Mouse (Mus musculus) urinary bladder, postnatal 10 days (tissue): ENCODE data around the gene Tmem202.

Experiments
- DNase-seq: peaks from one replicate; pipeline ENCODE4 v3.0.0; 2022; ENCODE audit warnings: low spot score

The Tmem202 gene

DNA sequence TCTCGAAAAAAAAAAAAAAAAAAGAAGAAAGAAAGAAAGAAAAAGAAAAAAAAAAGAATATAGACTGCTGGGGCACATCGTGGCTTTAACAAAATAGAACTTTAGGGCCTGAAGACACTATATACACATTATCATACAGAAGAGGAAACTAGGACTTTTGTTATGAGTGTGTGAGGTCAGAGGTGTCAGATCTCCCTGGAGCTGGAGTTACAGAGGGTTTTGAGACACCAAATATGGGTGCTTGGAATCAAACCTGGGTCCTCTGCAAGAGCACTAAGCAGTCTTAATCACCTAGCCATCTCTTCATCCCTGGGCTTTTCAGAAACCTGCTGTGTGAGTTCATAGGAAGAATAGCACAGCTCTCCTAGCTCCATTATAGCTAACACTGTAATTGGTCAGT lies 6.2 kb downstream of the Tmem202 start:
- no peak for DNase-seq

DNA sequence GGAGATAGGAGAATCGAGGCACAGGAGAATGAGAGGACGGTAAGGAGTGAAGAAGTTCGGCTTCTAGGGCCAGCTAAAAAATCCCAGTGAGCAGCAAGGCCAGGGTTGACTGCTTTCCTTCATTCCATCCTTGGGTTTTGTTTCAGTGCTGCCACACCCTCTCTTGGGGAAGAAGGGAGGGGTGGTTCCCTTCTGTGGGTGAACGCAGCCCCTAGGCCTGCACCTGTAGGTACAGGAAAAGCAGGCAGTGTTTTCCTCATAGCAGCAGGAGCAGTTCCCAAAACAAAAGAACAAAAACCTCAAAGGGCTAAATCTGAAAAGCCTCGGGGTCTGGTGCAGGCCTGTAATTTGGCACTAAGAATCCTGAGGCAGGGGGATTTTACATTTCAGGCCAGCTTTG lies 8.0 kb downstream of the Tmem202 start:
- DNase-seq, result no peak

DNA sequence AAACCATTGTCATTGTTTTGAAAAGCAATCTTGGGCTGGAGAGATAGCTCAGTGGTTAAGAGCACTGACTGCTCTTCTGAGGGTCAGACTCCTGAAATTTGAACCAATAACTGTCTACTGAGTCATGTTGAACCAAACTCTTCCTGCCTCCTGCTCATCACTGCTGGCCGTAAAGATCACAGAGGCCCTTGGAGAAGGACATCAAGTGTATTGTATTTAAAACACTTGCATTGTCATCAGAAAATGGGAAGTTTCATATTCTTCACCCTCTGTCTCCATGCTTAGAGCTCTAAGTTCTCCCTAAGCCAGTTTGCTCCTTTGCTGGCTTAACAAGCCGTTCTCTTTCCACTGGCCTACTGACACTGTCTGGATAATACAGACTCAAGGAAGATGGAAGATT lies 11.4 kb downstream of the Tmem202 start:
- DNase-seq, result no peak

DNA sequence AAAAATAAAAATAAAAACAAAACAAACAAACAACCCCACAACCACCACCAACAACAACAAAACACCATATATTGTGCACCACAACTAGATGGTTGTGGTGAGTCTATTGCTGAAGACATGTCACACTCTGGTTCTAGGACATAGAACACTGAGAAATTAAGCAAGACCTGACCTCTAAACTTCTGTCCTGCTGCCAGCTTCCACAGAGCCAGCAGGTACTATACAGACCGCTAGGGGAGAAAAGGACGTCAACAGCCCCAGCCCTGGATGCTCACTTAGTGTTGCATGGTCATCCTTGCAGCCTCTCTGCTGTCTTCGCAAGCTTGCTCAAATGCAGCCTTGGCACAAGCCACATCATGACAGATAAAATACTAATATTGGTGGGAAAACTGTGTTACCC lies 12.1 kb downstream of the Tmem202 start:
- DNase-seq, result no peak

DNA sequence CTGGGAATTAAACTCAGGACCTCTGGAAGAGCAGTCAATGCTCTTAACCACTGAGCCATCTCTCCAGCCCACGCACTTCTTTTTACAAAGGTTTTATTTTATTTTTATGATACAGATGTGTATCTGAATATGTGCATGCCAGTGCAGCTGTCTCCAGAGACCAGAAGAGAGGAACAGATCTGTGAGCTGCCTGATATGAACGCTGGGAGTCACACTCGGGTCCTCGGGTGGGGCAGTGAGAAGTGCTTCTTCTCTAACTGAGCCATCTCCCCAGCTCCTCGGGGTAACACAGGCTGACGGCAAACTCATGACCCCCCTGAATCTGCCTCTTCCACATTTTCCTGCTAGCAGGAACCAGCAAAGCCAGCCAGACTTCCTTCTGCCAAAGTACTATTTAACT lies 12.9 kb downstream of the Tmem202 start:
- no peak for DNase-seq

DNA sequence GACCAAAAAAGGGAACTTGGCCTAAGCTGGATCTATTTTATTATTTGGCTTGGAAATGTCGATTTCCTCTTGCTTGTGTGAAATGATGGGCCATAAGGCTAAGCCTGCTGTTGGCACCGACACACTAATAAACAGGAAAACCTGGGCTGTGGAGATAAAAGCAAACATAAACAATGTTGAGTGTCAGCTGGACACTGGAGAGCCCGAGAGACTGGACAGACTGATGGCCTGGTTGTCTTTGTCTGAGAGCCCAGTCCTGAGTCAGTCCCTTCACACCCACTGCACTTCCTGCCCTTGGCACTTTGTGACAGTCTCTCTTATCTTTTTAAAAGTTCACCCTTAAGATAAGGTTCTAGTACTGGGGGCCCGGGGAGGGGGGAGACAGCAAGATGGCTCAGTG lies 16.7 kb downstream of the Tmem202 start:
- DNase-seq, result no peak

DNA sequence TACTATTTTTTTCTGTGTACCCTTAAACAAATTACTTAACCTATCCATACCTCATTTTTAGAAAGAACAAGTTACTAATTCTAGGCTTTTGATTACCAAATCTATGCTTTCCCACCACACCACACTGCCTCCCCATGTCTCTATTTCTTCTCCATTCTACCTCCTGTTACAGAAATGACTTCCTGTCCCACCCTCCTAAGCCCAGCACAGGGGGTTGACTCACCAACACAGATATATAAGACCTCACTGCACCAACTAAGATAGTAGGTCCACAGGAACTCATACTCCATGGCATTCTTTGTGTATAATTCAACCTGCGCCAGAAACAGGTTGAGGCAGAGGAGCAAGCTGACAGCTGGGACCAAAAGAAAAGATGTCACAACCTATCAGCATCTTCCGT lies 20.3 kb downstream of the Tmem202 start:
- DNase-seq, result no peak

DNA sequence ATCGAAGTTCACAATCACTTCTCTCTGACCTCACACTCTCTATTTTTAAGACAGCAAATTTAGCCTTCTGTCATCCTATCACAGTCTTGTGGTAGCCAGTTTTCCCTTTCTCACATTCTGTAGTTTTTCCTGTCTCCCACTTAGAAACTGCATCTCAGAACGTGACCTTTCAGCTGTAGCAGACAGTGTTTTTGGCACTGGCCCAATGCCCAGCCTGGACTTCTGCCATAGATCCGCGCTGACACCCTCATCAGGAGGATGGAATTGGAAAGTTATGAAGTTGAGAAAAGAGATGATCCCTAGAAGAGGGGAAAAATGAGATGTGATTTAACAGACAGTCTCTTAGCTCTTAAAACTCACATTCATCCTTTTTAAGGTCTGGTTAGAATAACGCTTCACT lies 20.7 kb downstream of the Tmem202 start:
- no peak for DNase-seq

DNA sequence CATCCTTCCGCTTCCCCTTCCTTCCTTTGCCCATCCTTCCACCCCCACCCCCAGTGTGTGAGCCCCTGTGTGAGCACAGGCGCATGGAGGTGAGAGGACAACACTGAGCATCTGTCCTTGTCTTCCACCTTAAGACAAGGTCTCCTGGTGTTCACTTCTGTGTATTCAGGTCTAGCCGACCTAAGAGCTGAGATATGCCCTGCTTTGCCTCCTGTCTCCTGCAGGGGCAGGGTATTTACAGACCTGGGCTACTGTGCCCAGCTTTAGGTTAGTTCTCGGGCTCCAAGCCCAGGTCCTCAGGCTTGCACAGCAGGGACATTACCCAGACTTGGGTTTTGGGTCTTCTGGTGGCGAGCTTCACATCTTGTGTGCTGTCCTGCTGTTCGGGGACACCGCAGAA lies 22.5 kb downstream of the Tmem202 start:
- DNase-seq, result no peak

DNA sequence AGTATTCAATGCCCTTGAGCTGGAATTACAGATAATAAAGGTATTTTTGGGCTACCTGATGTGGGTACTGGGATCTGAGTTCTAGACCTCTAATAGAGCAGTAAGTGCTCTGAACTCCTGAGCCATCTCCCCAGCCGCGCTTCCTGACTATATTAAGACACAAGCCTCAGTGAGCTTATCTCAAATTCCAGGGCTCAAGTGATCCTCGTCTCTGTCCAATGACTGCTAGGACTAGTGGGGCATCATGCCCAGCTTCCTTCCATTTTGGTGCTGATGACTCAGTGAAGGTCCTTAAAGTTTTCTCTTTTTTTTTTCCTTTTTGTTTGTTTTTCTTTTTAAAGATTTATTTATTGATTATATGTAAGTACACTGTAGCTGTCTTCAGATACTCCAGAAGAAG lies 24.6 kb downstream of the Tmem202 start:
- no peak for DNase-seq

DNA sequence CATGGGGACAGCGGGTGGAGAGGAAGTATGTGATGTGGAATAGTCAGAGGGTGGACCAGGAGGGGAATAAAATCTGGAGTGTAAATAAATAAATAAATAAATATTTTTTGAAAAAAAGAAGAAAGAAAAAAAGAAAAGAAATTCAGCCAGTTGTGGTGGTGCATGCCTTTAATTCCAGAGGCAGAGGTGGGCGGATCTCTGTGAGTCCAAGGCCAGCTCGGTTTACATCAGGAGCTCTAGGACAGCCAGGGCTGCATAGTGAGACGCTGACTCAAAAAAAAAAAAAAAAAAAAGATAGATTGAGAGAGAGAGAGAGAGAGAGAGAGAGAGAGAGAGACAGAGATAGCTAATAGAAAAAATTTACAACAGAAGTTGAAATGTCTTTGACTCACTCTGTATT lies 27.3 kb downstream of the Tmem202 start:
- no peak for DNase-seq

DNA sequence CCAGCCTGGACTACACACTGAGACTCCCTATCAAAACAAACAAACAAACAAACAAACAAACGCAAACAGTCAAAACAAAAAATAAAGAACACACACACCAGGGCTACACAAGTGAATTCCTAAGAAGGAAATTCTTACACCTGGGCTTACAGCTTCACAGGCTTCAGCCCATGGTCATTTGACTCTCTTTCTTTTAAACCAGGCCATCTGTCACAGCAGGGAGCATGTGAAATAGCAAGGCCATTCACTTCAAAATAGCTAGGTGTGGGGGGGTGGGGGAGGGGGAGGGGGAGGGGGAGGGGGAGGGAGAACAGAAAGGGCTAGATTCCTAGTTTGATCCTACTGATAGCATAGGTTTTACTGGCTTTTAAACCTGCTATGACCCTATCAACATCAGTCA lies 31.5 kb downstream of the Tmem202 start:
- DNase-seq, result no peak

DNA sequence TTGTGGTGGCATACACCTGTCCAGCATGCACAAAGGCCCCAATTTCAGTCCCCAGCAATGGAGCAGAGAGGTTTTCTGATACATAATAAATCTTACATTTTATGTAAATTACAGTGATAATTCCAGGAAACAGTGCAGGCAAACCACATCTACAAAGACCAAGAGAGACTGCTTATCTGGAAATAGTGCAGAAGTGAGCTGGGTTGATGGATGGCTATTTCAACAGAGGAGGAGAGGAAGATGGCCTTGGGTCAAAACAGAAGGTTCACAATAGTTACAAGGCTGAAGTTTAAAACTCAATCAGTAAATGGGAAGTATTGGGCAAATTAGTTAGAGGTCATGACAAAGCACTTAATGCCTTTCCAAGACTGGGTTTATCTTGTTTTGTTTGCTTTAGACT lies 52.3 kb downstream of the Tmem202 start:
- DNase-seq, result no peak

DNA sequence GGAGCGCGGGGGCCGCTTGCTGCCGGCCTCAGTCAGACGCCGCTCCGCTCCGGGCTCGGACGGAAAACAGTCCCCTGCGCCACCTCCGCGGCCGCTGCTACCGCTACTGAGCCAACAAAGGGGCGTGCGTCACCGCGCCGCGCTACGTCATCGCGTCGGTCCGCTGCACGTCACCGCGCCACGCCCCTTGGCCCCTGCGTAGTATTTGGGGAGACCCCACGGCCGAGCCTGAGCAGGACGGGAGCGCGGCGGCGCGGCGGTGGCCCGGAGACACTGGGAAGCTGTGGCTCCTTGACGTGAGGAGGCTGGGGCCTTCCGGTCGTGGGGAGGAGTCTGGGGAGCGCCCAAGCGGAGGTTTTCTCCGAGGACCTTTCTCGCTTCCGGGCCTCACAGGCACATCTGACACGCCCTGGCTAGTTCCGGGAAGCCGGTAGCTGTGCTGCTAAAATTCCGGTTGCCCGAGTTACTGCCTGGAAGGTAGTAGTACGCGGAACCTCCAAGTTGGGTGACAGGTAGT lies 53.0 kb downstream of the Tmem202 start, which contains the start of gene Arih1:
TSS of gene Arih1 (minus strand) at position 70 of the 517 bp plus-strand sequence.
- peak; percentile 93 for DNase-seq

DNA sequence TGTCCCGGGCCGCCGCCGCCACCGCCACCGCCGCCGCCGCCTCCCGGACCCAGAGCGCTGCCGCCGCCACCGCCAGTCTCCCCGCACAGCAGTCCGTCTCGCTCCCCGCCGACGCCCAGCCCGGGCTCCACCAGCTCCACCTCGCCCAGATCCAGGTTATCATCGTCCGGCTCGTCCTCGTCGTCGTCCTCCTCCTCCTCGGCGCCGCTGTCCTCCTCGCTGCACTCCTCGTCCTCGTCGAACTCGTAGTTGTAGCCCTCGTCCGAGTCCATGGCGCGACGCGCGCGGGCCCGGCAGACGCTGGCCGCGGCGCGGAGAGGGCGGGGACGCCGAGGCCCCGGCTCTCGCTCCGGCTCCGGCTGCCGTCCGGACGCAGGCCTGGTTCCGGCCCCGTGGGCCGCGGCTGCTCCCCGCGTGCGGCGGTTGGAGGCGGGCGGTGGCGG lies 53.5 kb downstream of the Tmem202 start:
- peak; percentile 11 for DNase-seq

DNA sequence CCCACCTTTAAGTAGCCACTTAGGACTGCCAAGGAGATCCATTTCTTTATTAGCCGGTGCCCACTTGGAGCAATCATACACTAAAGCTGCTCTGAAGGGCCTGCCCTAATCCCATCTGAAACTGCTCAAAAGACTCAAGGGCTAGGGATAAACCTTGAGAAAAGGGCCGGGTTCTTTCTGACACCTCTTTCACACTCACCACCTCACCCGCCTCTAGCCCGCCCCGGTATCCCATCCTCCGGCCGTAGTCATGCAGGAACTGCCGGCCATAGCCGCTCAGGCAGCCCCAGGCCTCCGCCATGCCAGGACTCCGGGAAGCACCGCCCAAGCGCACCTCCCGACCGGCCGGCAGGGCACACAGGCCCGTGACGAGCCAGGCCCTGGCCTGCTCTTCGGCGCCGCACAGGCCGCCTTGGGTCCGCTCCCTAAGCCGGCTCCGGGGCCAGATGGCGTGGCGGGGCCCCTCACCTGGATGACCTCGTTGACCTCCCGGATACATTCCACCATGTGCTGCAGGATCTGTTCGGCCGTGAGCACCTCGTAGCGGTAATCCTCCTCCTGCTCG lies 54.1 kb downstream of the Tmem202 start:
- DNase-seq, result peak; percentile 12

DNA sequence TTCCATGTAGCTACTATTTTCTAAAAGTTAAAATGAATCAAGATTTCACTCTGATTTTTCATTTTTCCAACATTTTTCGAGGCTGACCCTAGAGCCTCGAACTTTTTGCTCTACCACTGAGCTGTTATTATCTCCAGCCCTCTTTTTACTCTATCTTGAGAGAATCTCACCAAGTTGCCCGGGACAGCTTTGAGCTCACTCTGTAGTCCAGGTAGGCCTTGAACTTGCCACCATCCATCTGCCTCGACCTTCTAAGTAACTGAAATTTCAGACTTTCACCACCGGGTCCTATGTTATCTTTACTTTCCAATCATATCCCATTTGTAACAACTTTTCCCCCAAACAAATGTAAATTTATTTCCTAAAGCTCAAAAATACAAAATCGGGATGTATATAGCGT lies 54.9 kb downstream of the Tmem202 start:
- no peak for DNase-seq

DNA sequence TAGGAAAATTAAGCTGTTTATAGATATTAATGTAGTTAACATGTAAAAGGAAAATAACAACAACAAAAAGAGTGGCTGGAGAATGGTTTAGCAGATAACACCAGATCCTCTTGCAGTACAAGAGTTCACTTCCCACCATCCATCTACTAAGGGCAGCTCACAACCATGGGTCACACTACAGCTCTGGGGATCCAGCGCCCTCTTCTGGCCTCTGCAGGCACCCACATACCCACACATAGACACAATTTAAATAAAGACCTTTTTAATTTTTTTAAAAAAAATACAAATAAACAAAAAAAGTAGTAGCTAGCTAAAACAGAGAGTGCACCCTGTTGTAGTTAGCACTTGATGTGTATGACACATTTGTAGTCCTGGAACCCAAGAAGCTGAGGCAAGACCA lies 57.2 kb downstream of the Tmem202 start:
- no peak for DNase-seq

DNA sequence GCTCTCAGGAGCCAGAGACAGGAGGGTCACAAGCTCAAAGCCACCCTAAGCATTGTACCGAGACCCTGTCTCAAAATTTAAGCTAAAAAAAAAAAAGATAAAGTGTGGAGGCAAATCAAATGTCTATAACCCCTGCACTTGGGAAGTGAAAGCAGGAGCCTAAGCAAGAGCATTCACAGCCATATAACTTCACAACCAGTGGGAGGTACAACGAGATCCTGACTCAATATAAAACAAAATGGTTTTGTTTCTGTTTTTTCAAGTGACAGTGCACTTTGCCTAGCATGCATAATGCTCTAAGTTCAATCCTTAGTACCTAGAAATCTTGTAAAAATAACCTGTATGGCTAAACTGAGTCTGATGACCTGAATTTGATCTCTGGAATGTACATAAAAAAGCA lies 63.0 kb downstream of the Tmem202 start:
- DNase-seq, result no peak

DNA sequence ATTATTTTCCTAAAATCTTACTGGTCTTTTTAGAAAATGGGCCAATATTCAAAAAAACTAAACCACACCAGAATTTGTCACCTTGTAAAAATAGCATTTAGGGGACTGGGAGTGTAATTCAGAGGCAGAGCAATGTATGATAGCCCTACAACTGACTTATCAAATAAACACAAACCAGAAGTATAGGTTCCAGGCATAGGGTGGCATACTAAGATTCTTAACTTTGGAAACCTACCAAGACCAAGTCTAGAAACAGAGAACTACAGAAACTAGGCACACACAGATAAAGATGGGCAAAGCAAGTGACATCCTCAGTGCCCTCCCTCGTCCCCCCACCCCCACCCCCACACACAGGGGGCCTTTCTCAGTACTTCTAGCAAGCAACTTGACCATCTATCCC lies 64.8 kb downstream of the Tmem202 start:
- DNase-seq, result no peak

DNA sequence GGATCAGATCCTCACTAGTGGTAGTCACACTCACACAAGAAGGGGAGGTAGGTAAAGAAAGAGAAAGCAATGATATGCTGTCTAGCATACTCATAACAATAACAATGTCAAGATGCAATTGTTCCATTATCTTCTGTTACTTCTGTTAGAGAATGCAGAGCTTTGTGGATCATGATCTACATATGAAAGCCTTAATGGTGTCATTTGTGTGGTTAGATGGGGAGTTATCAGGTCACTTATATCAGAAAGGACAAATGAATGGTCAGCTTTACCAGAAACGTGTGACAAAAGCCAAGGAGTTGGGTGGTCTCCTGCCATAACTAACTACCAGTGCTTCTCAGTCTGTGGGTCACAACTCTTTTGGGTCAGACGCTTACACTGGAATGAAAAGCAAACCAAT lies 66.5 kb downstream of the Tmem202 start:
- no peak for DNase-seq

DNA sequence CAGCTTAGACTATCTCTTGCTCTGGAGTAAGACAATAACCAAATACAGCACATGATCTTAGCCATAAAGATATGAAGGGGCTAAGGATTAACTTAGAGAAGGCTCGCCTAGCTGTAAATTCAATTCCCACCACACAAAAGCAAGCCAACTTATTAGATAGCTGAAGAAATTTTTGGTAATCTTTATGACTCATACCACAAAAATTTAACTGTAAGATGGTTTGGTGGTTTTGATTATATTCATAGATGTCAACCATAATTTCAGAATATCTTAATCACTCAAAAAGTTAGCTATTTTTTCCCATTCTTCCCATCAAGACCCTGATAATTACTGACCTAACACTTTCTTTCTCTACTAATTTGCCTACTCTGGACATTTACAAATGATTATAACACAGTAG lies 70.2 kb downstream of the Tmem202 start:
- DNase-seq, result no peak
